8 mouse cellular contexts compared by ENCODE assay signal in the genomic region with DNA sequence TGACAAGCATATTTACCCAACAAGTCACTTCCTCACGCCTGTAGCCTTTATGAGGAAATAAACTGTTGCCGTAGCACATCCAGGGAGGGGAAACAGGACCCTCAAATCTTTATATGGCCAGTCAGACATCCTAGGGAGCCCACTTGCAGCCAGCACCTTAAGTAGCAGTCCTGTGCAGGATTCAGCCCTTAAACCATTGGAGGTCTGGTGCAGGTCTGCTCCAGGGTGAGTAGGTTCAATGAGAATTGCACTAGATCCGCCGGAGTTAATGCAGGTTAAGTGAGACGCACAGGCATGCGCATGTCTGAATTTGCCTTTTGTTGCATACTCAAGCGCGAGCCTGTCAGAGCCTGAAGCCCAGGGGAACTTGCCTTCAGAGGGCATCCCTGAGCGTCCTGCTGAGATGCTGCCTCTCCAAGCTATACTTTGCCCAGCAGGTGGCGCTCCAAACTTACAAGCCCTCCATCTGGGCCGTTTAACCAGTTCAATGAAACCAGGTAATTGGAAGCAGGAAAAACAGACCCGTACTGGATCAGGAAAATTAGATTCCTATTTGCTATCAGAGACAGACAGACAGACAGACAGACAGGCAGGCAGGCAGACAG. TPM values are rescaled to one million over a fixed set of nuclear protein-coding genes. Genes with fewer than 3 reads are reported as not detected.
DNase-seq lines count a peak whose midpoint lies in the region; ATAC-seq and TF ChIP-seq lines count a peak whose summit lies in the region.

No protein-coding gene starts in this region.

- peak; percentile 78 to 90 for DNase-seq in cerebellum, postnatal 4 days (ENCODE audit: low spot score in 2 of 2)
- peak; percentile 94 for DNase-seq in gastrocnemius, adult 2 months
- peak; percentile 95 for DNase-seq in intestine, embryonic 14.5 days (ENCODE audit: low spot score)
- DNase-seq in left cerebral cortex, postnatal 10 days (ENCODE audit: extremely low spot score in 1 of 2, low spot score in 2 of 2), result peak; percentile 94 to 95
- peak; percentile 95 for DNase-seq in mesoderm, embryonic 11.5 days (ENCODE audit: low read depth, low spot score)
- DNase-seq in right cerebral cortex, postnatal 25 days, result peak; percentile 87
- DNase-seq in urinary bladder, postnatal 36 days (ENCODE audit: low spot score in 2 of 2), result peak; percentile 88 to 93

- 12% methylated on average over 12 of the region's 12 CpGs for WGBS in intestine, embryonic 14.5 days

- peak; percentile 96; the same call in 1 of the 2 replicates for TF ChIP-seq CTCF in gastrocnemius, adult 2 months (IDR thresholded peaks at IDR 0.05)

- peaks cover 9% of the 10 kb centered on the region for H3K4me1 ChIP-seq in intestine, embryonic 14.5 days (replicated peaks; ENCODE audit: control insufficient read depth, insufficient read depth, low read length)

- H3K27ac ChIP-seq in gastrocnemius, adult 2 months, result peak overlapping the region; percentile 54
- H3K27ac ChIP-seq in intestine, embryonic 14.5 days (ENCODE audit: low read depth), result no peak overlapping the region

- no peaks in the 10 kb centered on the region for H3K27me3 ChIP-seq in intestine, embryonic 14.5 days (replicated peaks; ENCODE audit: control insufficient read depth, insufficient read depth, low read length)

- H3K4me3 ChIP-seq in gastrocnemius, adult 2 months, result no peak overlapping the region
- H3K4me3 ChIP-seq in intestine, embryonic 14.5 days (ENCODE audit: low read depth, low read length), result no peak overlapping the region

- intact Hi-C loops in gastrocnemius, adult 2 months (cut with DNase I), result loop anchor here (1.0 kb wide), 2 partner anchors 134 to 151 kb away; no protein-coding TSS in a partner anchor
- intact Hi-C loops in left cerebral cortex, postnatal 10 days (cut with DNase I), result no loop called here

- no peak overlapping the region for H3K9ac ChIP-seq in intestine, embryonic 14.5 days (ENCODE audit: low read length)

- peak; percentile 77 for ATAC-seq in activated CD4-positive, CD25-positive, alpha-beta regulatory T cell, adult 4 months
- ATAC-seq in intestine, embryonic 14.5 days (replicated peaks; ENCODE audit: low FRiP score, low TSS enrichment, low read depth), result peak; percentile 87

- H3K36me3 ChIP-seq in intestine, embryonic 14.5 days (ENCODE audit: control insufficient read depth, insufficient read depth, low read length), result no peaks in the 10 kb centered on the region

- H3K4me2 ChIP-seq in intestine, embryonic 14.5 days (ENCODE audit: low read length), result no peak overlapping the region

- H3K9me3 ChIP-seq in intestine, embryonic 14.5 days (ENCODE audit: control insufficient read depth, low read length), result no peaks in the 10 kb centered on the region

RNA-seq across cellular contexts. Expression of gene Lrrc74a, which starts 37.8 kb away (rescaled TPM):
- polyA plus RNA-seq in activated CD4-positive, CD25-positive, alpha-beta regulatory T cell, adult 4 months (2017; shearing (Covaris generic)), result not detected
- total RNA-seq in gastrocnemius, adult 2 months (2021), result not detected
- not detected in 2 replicates for polyA plus RNA-seq in intestine, embryonic 14.5 days (2014; fragmentation: Nextera tagmentation; extraction: Ambion mirVana)
- not detected for total RNA-seq in left cerebral cortex, postnatal 10 days (2021)

RNA-seq across cellular contexts. Expression of gene Angel1, which starts 45.7 kb away (rescaled TPM):
- polyA plus RNA-seq in activated CD4-positive, CD25-positive, alpha-beta regulatory T cell, adult 4 months (2017; shearing (Covaris generic)), result 1 to 10 TPM; 4.0 to 5.7 TPM
- total RNA-seq in gastrocnemius, adult 2 months (2021), result 1 to 10 TPM; 3.9 to 4.8 TPM
- 7.8 TPM in 2 replicates for polyA plus RNA-seq in intestine, embryonic 14.5 days (2014; fragmentation: Nextera tagmentation; extraction: Ambion mirVana)
- total RNA-seq in left cerebral cortex, postnatal 10 days (2021), result 1 to 10 TPM; 9.0 to 9.8 TPM
